Mouse (Mus musculus) intestine, embryonic 16.5 days (tissue): Measurements from ENCODE around the gene Gm10639. TPM values are rescaled to one million over a fixed set of nuclear protein-coding genes. Genes with fewer than 3 reads are reported as not detected.
"Not testable (repeated sequence)": the region's sequence is repeated elsewhere in the genome, so short reads cannot be mapped to it uniquely, and the experiment has no call there.

Experiments
- ATAC-seq: fragments of 200-750 bp; cut with Nextera tagmentation; 2 replicates; pipeline ENCODE4 v1.8.0; 2017; ENCODE audit warnings: moderate TSS enrichment, moderate library complexity
- H3K27ac ChIP-seq: fragments of 300-500 bp; sonication (generic); 2 replicates; pipeline ENCODE4 v1.5.1; 2014; ENCODE audit warnings: mild to moderate bottlenecking, low read length
- H3K27me3 ChIP-seq: fragments of 300-500 bp; sonication (generic); replicated peaks from 2 replicates; pipeline ENCODE4 v1.6.1; 2014; ENCODE audit warnings: low read length, control low read depth, mixed read lengths; ENCODE audit not compliant: control insufficient read depth, insufficient read depth
- H3K36me3 ChIP-seq: fragments of 300-500 bp; sonication (generic); 2 replicates; pipeline ENCODE4 v1.6.1; 2014; ENCODE audit warnings: low read length, control low read depth; ENCODE audit not compliant: control insufficient read depth, insufficient read depth
- H3K4me1 ChIP-seq: fragments of 300-500 bp; sonication (generic); 2 replicates; pipeline ENCODE4 v1.6.1; 2014; ENCODE audit warnings: low read length, control low read depth, mixed read lengths; ENCODE audit not compliant: control insufficient read depth, insufficient read depth
- H3K4me2 ChIP-seq: fragments of 300-500 bp; sonication (generic); 2 replicates; pipeline ENCODE4 v1.6.1; 2014; ENCODE audit warnings: low read depth, low read length, control low read depth
- H3K4me3 ChIP-seq: fragments of 300-500 bp; sonication (generic); 2 replicates; pipeline ENCODE4 v1.5.1; 2014; ENCODE audit warnings: mild to moderate bottlenecking, low read length
- H3K9ac ChIP-seq: fragments of 300-500 bp; sonication (generic); 2 replicates; pipeline ENCODE4 v1.6.1; 2014; ENCODE audit warnings: low read depth, low read length
- H3K9me3 ChIP-seq: fragments of 300-500 bp; sonication (generic); 2 replicates; pipeline ENCODE4 v1.6.1; 2016; ENCODE audit warnings: low read length, control low read depth; ENCODE audit not compliant: control insufficient read depth
- WGBS: fragments of 180-500 bp; shearing (Covaris S2); extraction: QIAGEN DNeasy Blood & Tissue Kit; methylation state at CpG from one replicate; pipeline ENCODE4 v1.1.7; 2014; 5-methylcytosine and 5-hydroxymethylcytosine counted together
- polyA plus RNA-seq: library from polyadenylated mRNA; unstranded; fragments of >200 nt; fragmentation: Nextera tagmentation; extraction: Ambion mirVana; gene quantifications from 2 replicates; pipeline ENCODE4 v1.2.1, GENCODE M21; 2015

Gm10639 gene
- polyA plus RNA-seq = 0.93 and 0.95 TPM in 2 replicates

GRCm38 (mm10) chr9:78289723-78290122 is at the start of gene Gm10639:
Gm10639 (plus strand) TSS chr9:78289923.
- not testable (repeated sequence) for H3K9ac ChIP-seq, H3K9me3 ChIP-seq, H3K4me1 ChIP-seq, H3K36me3 ChIP-seq, H3K4me3 ChIP-seq, H3K27me3 ChIP-seq, H3K27ac ChIP-seq, H3K4me2 ChIP-seq
- ATAC-seq = peak; percentile 94
- WGBS = 63% methylated on average over 3 of the region's 3 CpGs

- peak; percentile 88 for ATAC-seq
These were observed 33.8 kb upstream of the Gm10639 start for GRCm38 (mm10) chr9:78255683-78256470.

GRCm38 (mm10) chr9:78256914-78257313 is 32.8 kb upstream of the Gm10639 start, which contains the start of gene Gm3776:
Gm3776 (plus strand) TSS chr9:78257129.
- peak; percentile 43 for ATAC-seq

More at GRCm38 (mm10) chr9:78255683-78256470, 33.8 kb upstream of the Gm10639 start:
- peak overlapping the region; percentile 37; the same call in 1 of the 2 replicates for H3K27ac ChIP-seq
- WGBS = 60% methylated on average over 4 of the region's 4 CpGs
- H3K27me3 ChIP-seq, H3K9ac ChIP-seq, H3K4me1 ChIP-seq, H3K9me3 ChIP-seq, H3K36me3 ChIP-seq, H3K4me3 ChIP-seq, H3K4me2 ChIP-seq: not testable (repeated sequence)

GRCm38 (mm10) chr9:78259688-78260087 is 30.0 kb upstream of the Gm10639 start:
- 0% methylated on average over 1 of the region's 6 CpGs for WGBS
- not testable (repeated sequence) for H3K4me3 ChIP-seq, H3K27ac ChIP-seq, H3K4me2 ChIP-seq, H3K9me3 ChIP-seq, H3K36me3 ChIP-seq, H3K9ac ChIP-seq, H3K4me1 ChIP-seq, H3K27me3 ChIP-seq
- peak; percentile 43; the same call in 1 of the 2 replicates for ATAC-seq

More at GRCm38 (mm10) chr9:78256914-78257313, 32.8 kb upstream of the Gm10639 start, which contains the start of gene Gm3776:
- WGBS = 66% methylated on average over 1 of the region's 3 CpGs
- not testable (repeated sequence) for H3K9ac ChIP-seq, H3K4me3 ChIP-seq, H3K4me2 ChIP-seq, H3K36me3 ChIP-seq, H3K4me1 ChIP-seq, H3K27me3 ChIP-seq, H3K9me3 ChIP-seq
- H3K27ac ChIP-seq = peak within 1 kb of the TSS; percentile 37; the same call in 1 of the 2 replicates

- not testable (repeated sequence) for H3K4me2 ChIP-seq, H3K36me3 ChIP-seq, ATAC-seq, H3K4me1 ChIP-seq, H3K27ac ChIP-seq, H3K9me3 ChIP-seq, H3K27me3 ChIP-seq, H3K9ac ChIP-seq, H3K4me3 ChIP-seq
- 75% methylated on average over 3 of the region's 3 CpGs for WGBS
These were observed 18.8 kb upstream of the Gm10639 start for GRCm38 (mm10) chr9:78270945-78271344.

GRCm38 (mm10) chr9:78282002-78282711 is 7.6 kb upstream of the Gm10639 start:
- H3K4me1 ChIP-seq, H3K36me3 ChIP-seq, H3K4me3 ChIP-seq, H3K9ac ChIP-seq, H3K27me3 ChIP-seq, H3K4me2 ChIP-seq, H3K9me3 ChIP-seq: not testable (repeated sequence)
- ATAC-seq = peak; percentile 99
- WGBS = 71% methylated on average over 4 of the region's 4 CpGs
- peak overlapping the region; percentile 51 for H3K27ac ChIP-seq

- ATAC-seq = peak; percentile 53
- H3K36me3 ChIP-seq, H3K9ac ChIP-seq, H3K27ac ChIP-seq, H3K4me1 ChIP-seq, H3K4me3 ChIP-seq, H3K9me3 ChIP-seq, H3K27me3 ChIP-seq, H3K4me2 ChIP-seq: not testable (repeated sequence)
- 77% methylated on average over 1 of the region's 1 CpGs for WGBS
These were observed 660 bp upstream of the Gm10639 start for GRCm38 (mm10) chr9:78289063-78289462.

- not testable (repeated sequence) for H3K4me2 ChIP-seq, H3K4me3 ChIP-seq, H3K27me3 ChIP-seq, H3K9me3 ChIP-seq, H3K27ac ChIP-seq, H3K4me1 ChIP-seq, ATAC-seq, H3K36me3 ChIP-seq, H3K9ac ChIP-seq
- 75% methylated on average over 8 of the region's 8 CpGs for WGBS
These were observed 2.7 kb downstream of the Gm10639 start for GRCm38 (mm10) chr9:78292462-78292861.

DNA sequence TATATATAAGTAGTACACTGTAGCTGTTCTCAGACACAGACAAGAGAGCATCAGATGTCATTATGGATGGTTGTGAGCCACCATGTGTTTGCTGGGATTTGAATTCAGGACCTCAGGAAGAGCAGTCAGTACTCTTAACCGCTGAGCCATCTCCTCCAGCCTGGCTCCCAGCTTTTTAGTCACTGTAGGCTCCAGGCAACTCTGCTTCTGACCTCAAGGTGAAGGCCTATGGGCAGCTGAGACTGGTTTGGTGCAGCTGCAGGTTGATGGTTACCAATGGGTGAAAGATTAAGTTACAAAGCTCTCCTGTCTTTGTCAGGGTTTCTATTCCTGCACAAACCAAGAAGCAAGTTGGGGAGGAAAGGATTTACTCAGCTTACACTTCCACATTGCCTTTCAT is 4.0 kb downstream of the Gm10639 start:
- H3K4me1 ChIP-seq, H3K4me2 ChIP-seq, H3K27ac ChIP-seq, ATAC-seq, H3K36me3 ChIP-seq, H3K9ac ChIP-seq, H3K9me3 ChIP-seq, H3K27me3 ChIP-seq, H3K4me3 ChIP-seq: not testable (repeated sequence)
- WGBS = 73% methylated on average over 1 of the region's 1 CpGs
